Mouse (Mus musculus) lung, postnatal 36 days (tissue): ENCODE results near the gene Tm7sf2.

ENCODE experiments used
- DNase-seq: peaks from one replicate; pipeline ENCODE4 v3.0.0; 2022; ENCODE audit warnings: mixed read lengths

Gene Tm7sf2

GRCm38 (mm10) chr19:6068951-6069350, 778 bp upstream of the Tm7sf2 start:
- DNase-seq = no peak

GRCm38 (mm10) chr19:6067011-6067723, 1.0 kb downstream of the Tm7sf2 start:
- DNase-seq = peak; percentile 91

DNA sequence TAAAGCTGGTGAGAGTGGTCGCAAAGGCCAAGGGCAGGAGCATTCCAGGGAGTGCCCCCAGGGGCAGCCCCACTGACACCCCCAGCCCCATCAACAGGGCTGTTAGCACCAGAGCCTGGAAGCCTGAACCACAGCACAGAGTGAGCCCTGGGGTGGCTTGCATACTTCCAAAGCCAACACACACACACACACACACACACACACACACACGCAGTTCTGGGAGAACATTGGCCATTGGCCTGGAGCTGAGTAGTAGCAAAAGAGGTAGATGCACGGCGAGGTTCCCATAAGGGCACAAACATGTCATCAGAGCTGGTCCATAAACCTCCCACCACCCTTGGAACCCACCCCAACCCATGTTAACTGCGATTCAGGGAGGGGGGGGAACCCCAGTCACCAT, 1.6 kb downstream of the Tm7sf2 start:
- DNase-seq = no peak

DNA sequence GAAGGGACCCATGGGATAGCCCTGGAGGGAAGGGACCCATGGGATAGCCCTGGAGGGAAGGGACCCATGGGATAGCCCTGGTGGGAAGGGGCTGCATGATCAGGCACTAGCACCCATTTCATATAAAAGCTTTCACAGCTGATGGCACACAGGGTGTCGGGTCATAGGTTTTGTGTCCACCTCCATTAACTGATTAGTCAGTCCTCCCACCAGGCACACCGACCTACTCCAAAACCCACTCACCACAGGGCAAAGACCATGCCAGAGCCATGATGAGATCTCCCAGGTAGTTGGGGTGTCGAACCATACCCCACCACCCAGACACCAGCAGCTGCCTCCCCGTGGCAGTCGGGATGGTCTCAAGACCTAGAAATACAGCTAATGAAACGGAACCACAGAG, 5.1 kb downstream of the Tm7sf2 start:
- no peak for DNase-seq

DNA sequence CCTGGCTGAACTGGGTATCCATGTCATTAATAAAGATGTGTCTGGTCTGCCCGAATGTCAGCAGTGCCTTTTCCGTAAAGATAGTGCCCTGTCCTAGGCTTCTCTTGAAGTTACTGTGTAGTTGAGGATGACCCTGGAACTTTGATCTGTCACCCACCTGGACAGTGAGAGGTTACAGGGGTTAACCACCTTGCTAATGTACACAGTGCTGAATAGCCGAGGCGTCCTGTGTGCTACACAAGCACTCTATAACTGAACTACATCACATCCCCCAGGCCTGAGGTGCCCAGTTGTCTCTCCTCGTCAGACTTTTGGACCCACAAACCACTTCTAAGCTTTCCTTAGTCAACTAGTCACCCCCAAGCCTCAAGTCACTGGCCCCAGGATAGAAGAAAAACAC, 5.8 kb downstream of the Tm7sf2 start:
- DNase-seq = no peak

DNA sequence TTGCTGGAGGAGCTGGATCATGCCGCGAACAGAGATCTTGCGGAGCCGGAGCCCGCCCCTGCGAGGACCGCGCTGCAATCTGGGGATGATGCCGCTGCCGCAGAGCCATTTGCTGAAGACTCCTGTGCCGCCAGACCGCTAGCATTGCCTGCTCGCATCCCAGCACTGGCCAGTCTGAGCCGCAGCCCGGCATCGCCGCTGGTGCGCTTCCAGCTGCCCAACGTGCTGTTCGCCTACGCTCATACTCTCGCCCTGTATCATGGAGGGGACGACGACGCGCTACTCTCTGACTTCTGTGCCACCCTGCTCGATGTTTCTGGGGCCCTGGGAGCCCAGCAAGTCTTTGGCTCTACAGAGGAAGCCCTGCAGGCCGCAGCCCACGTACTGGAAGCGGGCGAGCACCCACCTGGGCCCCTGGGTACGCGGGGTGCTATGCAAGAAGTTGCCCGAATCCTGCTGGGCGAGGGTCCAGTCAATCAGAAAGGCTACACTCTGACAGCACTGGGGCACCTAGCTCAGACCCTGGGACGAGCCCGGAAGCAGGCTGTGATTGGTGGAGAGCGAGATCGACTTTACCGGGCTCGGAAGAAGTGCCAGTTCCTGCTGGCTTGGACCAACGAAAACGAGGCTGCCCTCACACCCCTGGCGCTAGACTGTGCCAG, 6.4 kb downstream of the Tm7sf2 start:
- peak; percentile 49 for DNase-seq

DNA sequence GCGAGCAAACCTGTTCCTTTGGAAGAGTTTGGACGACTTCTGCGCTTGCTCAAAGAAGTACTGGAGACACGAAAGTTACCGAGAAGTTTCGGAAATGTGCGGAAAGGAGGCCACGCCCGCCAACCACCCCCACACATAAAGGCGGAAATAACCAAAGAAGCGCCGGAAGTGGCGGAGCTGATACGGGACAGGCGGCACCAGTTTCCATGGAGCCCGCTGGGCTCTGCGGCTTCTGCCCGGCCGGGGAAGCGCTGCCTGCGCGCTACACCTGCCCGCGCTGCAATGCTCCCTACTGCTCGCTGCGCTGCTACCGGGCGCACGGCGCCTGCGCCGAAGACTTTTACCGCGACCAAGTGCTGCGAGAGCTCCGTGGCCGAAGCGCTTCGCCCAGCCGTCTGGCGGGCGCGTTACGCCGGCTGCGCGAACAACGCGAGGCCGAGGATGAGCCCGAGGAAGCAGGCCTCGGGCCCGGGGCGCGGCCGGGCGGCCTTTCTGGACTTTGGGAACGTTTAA, 7.1 kb downstream of the Tm7sf2 start, which contains the start of gene Znhit2:
TSS of gene Znhit2 (plus strand) at position 172 of the 513 bp plus-strand sequence.
- peak; percentile 98 for DNase-seq

- no peak for DNase-seq
These were observed 9.2 kb downstream of the Tm7sf2 start for GRCm38 (mm10) chr19:6058966-6059365.

DNA sequence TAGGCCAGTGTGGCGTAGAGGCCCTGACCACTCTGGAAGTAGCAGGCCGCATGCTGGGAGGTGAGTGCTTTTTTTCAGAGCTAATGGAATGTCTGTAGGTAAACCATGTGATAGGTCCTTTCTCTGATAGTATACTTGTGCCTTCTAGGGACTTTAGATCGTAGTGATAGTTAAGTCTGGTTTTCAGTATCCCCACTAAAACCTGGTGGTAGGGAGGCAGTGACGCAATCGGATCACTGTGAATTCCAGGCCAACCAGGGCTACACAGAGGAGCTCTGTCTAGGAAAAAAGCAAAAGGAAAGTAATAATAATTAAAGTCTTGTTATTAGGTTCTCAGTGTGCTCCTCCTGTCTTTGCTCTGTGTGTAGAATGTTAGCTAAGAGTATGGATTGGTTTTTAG, 9.7 kb downstream of the Tm7sf2 start:
- DNase-seq = no peak

DNA sequence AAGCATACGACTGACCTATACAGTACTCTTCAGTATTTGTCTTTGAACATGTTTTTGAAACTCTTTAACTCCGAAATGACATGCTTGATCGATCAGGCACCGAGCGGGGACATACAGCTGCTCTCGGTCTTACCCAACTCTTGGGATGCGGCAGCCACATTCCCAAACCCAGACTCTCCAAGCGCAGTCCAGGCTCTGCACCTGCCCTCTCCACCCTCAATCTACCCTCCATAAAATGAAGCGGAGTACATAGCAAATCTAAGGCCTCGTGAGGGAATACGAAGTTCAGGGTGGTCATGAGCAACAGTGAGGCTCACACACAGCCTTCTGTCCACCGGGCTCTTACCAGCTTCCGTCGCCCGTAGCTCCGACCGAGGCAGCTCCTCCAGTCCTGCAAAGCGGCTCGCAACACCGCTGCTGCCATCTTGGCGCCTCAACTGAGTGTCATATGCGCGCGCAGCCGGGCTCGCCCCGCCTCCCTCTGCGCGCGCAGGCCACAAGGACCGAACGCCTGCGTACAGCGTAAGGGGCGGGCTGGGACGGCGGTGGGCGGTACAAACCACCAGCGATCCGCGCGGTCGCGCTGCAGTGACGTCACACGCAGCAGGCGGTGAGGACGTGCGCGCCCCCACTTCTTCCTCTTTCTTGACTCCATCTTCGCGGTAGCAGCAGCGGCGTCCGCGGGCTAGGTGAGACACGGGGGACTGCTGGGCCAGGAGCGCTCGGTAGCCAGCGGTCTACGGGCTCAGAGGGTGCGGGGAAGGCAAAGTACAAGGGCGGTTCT, 10.7 kb downstream of the Tm7sf2 start, which contains the start of the genes Mrpl49 and Fau:
TSS of gene Mrpl49 (minus strand) at position 473 of the 784 bp plus-strand sequence.
TSS of gene Fau (plus strand) at position 532 of the 784 bp plus-strand sequence.
- peak; percentile 99 for DNase-seq

DNA sequence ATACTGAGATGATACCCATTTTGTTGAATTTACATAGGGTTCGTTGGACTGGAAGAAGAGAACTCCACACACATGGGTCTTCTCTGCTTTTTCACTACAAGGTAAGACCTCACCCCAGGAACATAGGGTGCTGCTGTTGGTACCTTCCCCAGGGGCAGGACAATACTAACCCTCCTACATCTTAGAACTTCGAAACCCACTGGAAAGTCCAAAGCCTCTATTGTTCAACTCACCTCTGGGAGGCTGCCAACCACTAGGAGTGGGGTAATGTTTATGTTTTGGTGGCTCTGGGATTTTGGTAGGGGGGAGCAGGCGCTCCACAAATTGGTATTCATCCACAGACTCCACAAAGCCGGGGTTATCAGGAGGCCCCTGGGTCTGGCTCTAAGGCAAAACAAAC, 11.5 kb downstream of the Tm7sf2 start:
- DNase-seq = no peak

DNA sequence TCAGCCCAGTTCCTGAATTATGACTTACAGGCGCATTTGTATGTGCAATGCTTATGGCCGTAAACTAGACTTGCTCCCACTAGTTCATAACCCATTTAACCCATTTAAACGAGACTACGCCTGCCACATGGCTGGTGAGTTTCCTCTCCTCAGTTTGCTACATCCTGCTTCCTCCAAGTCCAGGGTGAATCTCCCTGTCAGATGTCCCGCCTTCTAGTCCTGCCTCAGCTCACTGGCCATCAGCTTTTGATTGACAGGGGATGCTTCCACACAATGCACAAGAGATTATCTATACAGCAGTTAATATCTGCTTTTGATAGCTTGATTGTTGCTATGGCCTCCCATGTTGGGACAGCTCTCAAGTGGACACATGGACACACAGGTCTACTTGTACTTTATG, 13.9 kb downstream of the Tm7sf2 start:
- no peak for DNase-seq

DNA sequence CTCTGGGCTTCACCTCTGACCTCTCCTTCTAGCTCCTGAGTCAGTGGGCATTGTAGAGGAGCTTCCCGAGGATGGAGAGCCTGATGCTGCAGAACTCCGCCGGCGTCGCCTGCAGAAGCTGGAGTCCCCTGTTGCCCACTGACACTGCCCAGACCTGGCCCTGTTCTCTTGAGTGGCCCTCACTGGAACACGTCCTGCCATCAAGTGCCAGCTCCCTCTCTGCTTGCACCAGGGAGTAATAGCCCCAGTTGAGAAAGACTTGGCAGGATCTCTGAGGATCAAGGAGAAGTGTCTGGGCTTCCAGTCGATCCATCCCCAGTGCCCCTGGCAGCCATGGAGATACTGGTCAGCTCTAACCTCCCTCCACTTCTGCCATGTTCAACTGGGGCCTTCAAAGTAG, 15.7 kb downstream of the Tm7sf2 start:
- DNase-seq = no peak

- DNase-seq = no peak
These were observed 19.3 kb downstream of the Tm7sf2 start for GRCm38 (mm10) chr19:6048681-6049410.

GRCm38 (mm10) chr19:6047899-6048166, 20.3 kb downstream of the Tm7sf2 start:
- no peak for DNase-seq

DNA sequence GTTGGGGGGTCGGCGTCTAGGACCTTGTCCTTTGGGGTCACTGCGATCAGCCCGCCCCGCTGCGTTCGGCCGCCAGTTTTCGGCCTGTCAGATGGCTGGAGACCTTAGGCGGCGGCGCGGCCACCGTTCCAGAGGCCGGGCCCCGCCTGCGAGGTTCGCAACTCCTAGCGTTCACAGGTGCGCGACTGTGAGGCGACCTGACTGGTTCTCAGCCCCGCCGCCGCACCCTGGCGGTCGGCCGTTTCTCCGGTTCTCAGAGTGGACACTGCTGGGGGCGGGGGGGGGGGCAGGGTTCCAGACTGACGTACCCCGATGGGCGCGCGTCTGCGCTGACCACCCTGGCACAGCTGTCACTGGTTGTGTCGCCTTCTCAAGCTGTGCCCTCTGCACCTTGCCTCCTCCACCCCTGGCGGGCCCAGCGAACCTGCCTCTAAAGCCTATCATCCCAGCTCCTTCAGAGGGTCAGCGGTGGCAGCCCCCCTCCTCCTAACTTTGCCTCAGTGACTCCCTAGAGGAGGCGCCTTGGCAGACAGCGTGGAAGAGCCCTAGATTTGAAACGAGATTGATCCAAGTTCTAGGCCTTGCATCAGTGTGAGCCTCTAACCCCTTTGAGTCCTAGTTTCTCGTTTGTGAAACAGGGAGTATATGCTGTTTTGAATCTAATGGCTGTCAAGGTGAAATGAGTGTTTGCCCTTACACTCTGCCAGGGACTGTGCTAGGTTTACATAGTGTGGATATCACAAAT, 20.8 kb downstream of the Tm7sf2 start:
- peak; percentile 41 for DNase-seq

DNA sequence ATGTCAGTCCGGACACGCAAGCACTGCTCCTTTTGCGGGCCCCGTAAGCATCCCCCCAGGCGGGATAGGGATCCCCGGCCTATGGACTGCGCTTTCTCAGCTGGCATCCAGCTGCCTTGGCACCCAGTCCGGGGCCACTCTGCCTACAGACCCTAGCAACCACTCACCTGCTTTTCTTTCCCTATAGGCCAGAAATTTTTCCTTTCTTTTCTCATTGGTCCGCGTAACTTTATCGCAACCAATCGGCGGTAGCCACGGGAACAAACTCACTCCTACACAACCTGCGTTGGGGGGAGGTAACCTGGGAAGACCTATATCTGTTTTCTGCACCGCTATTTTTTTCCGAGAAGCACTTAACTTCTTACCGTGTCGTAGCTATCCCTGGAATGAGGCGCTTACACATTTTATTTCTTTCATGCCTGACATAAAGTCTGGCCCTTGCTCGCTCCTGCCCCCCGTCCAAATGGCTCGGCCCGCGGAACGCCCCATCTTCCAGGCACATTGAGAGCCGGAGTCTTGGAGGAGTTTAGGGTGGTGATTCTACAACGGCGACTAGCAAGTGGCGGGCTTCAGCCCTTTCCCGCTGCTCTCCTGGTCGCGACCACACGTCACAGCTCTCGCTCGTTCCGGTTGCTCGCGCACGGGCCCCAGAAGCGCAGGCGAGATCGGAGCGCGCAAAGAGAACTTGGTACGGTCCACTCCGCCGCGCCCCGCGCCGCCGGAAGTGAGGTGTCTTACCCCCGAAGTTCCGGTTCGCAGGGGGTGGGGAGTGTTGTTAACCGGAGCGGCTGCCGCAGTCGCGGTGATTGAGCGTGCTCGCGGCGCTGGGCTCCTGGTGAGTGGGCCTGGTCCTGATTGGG, 21.6 kb downstream of the Tm7sf2 start, which contains the start of gene Syvn1:
TSS of gene Syvn1 (plus strand) at position 283 of the 860 bp plus-strand sequence.
- peak; percentile 96 for DNase-seq

- DNase-seq = peak; percentile 72
These were observed 22.5 kb downstream of the Tm7sf2 start for GRCm38 (mm10) chr19:6045366-6046293.

DNA sequence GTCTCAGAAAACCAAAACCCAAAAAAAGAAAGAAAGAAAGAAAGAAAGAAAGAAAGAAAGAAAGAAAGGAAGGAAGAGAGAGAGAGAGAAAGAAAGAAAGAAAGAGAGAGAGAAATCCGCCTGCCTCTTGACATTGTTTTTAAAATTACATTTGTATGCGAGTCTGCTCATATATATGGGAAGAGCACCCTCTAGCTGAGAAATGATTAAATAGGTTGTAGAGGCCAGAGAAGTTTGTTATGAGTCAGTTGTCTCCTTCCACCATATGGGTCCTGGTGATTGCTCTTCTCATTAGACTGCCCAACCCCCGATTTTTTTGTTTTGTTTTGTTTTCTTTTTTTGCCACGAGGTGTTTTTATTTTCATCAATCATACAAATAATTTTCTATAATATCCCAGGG, 24.1 kb downstream of the Tm7sf2 start:
- DNase-seq = peak; percentile 43

GRCm38 (mm10) chr19:6042293-6042692, 25.9 kb downstream of the Tm7sf2 start:
- DNase-seq = no peak
